Comparison of ENCODE assay signal across 37 mouse cellular contexts in the genomic region with DNA sequence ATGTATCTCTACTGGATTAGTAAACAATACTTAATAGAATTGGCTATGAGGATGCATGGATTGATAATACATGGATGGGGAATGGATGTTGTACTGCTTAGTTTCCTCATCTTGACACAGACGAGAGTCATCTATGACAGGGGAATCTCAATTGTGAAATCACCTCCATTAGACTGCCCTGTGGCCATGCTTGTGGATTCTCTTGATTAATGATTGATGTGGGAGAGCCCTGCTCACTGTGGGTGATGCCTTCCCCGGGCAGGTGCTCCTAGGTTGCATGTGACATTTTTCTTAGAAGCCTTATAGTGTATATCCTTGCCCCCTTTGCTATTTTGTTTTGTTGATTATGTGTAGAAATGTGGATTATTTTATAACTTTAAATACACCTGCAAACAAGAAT. TPM values are rescaled to one million over a fixed set of nuclear protein-coding genes. Genes with fewer than 3 reads are reported as not detected.
DNase-seq lines count a peak whose midpoint lies in the region; ATAC-seq and TF ChIP-seq lines count a peak whose summit lies in the region.
"Had no signal": no experiment of that assay in that cellular context is flagged by ENCODE, and none has a peak within 500 bp of the region (broad histone marks: within the 10 kb centered on the region; RNA-seq: fewer than 3 reads in every experiment).

No protein-coding gene starts in this region.

- no peak overlapping the region for H3K4me3 ChIP-seq in kidney, adult 2 months (ENCODE audit: insufficient read depth, low read depth, low read length)
- no peak overlapping the region for H3K4me3 ChIP-seq in liver, adult 2 months (ENCODE audit: insufficient read depth, low read depth, low read length)
- H3K4me3 ChIP-seq in liver, embryonic 13.5 days (replicated peaks), result no peak overlapping the region
- H3K4me3 ChIP-seq: embryonic facial prominence, embryonic 13.5 days; forebrain, embryonic 10.5 days; forebrain, embryonic 15.5 days; heart, adult 2 months; heart, embryonic 13.5 days; limb, embryonic 12.5 days; midbrain, embryonic 10.5 days; midbrain, embryonic 15.5 days; neural tube, embryonic 15.5 days; stomach, embryonic 15.5 days had no signal

- no peak overlapping the region for H3K27ac ChIP-seq in kidney, adult 2 months (ENCODE audit: insufficient read depth, low read depth, low read length)
- H3K27ac ChIP-seq in liver, adult 2 months (replicated peaks; ENCODE audit: insufficient read depth, low read depth, low read length), result no peak overlapping the region
- H3K27ac ChIP-seq in liver, embryonic 13.5 days, result no peak overlapping the region
- H3K27ac ChIP-seq: embryonic facial prominence, embryonic 13.5 days; forebrain, embryonic 10.5 days; forebrain, embryonic 15.5 days; heart, adult 2 months; heart, embryonic 13.5 days; hindbrain, embryonic 14.5 days; limb, embryonic 12.5 days; midbrain, embryonic 10.5 days; midbrain, embryonic 15.5 days; neural tube, embryonic 15.5 days; stomach, embryonic 15.5 days had no signal

- no peaks in the 10 kb centered on the region for H3K27me3 ChIP-seq in kidney, adult 2 months (replicated peaks; ENCODE audit: control insufficient read depth, insufficient read depth, low read length)
- H3K27me3 ChIP-seq in liver, adult 2 months (ENCODE audit: control insufficient read depth, insufficient read depth, low read length), result no peaks in the 10 kb centered on the region
- no peaks in the 10 kb centered on the region for H3K27me3 ChIP-seq in liver, embryonic 13.5 days
- H3K27me3 ChIP-seq: embryonic facial prominence, embryonic 13.5 days; forebrain, embryonic 15.5 days; heart, embryonic 13.5 days; limb, embryonic 12.5 days; midbrain, embryonic 15.5 days; neural tube, embryonic 15.5 days; Patski; stomach, embryonic 15.5 days had no signal

- DNase-seq in kidney, adult 2 months, result peak; percentile 79
- no peak for DNase-seq in kidney, adult 18-20 months
- peak; percentile 91 for DNase-seq in liver, adult 2 months (ENCODE audit: extremely low read depth, low read depth, low spot score)
- DNase-seq in liver, result no peak
- DNase-seq in liver, embryonic 13.5 days, result no peak
- DNase-seq in yolk sac, embryonic 10.5 days (ENCODE audit: low spot score), result peak; percentile 32
- DNase-seq in adrenal gland, adult 18-20 months (ENCODE audit: low spot score in 2 of 2), result no peak
- no peak for DNase-seq in lung, postnatal 10 days
- DNase-seq: adrenal gland, postnatal 14 days; cerebellum, adult 11 months; cerebellum, adult 9-10 months; gastrocnemius, postnatal 36 days; heart, adult 2 months; heart, postnatal 10 days; lung, adult 2 months; lung, postnatal 14 days; right cerebral cortex, postnatal 25 days had no signal

- TF ChIP-seq POLR2A in kidney, adult 2 months (IDR thresholded peaks at IDR 0.05; ENCODE audit: low read depth, low read length), result no peak
- TF ChIP-seq POLR2A in liver, adult 2 months (IDR thresholded peaks at IDR 0.05; ENCODE audit: extremely low read depth, insufficient read depth, low read length), result no peak

- TF ChIP-seq CTCF in kidney, adult 2 months (conservative IDR thresholded peaks at IDR 0.05; ENCODE audit: insufficient read depth, insufficient read length, low read depth, low read length), result no peak
- no peak for TF ChIP-seq CTCF in liver, adult 2 months (IDR thresholded peaks at IDR 0.05; ENCODE audit: low read depth, low read length)

- H3K4me2 ChIP-seq in liver, embryonic 13.5 days, result no peak overlapping the region
- H3K4me2 ChIP-seq: embryonic facial prominence, embryonic 13.5 days; forebrain, embryonic 15.5 days; heart, embryonic 13.5 days; hindbrain, embryonic 14.5 days; limb, embryonic 12.5 days; midbrain, embryonic 15.5 days; neural tube, embryonic 15.5 days; stomach, embryonic 15.5 days had no signal

- H3K9ac ChIP-seq in liver, adult 2 months (ENCODE audit: low read depth, low read length), result no peak overlapping the region
- H3K9ac ChIP-seq in liver, embryonic 13.5 days, result no peak overlapping the region
- H3K9ac ChIP-seq: embryonic facial prominence, embryonic 13.5 days; forebrain, embryonic 15.5 days; heart, embryonic 13.5 days; hindbrain, embryonic 14.5 days; limb, embryonic 12.5 days; midbrain, embryonic 15.5 days; neural tube, embryonic 15.5 days; stomach, embryonic 15.5 days had no signal

- WGBS in kidney, adult 2 months, result 37% methylated on average over 2 of the region's 2 CpGs
- 18% methylated on average over 2 of the region's 2 CpGs for WGBS in liver, adult 2 months
- 47% methylated on average over 2 of the region's 2 CpGs for WGBS in liver, embryonic 13.5 days (ENCODE audit: insufficient replicate concordance)

- 0 out of 2 replicates have a peak, but pooled peaks cover 5% of the 10 kb centered on the region for H3K9me3 ChIP-seq in liver, embryonic 13.5 days (replicated peaks)
- H3K9me3 ChIP-seq: embryonic facial prominence, embryonic 13.5 days; forebrain, embryonic 10.5 days; forebrain, embryonic 15.5 days; heart, embryonic 13.5 days; limb, embryonic 12.5 days; midbrain, embryonic 10.5 days; midbrain, embryonic 15.5 days; neural tube, embryonic 15.5 days; stomach, embryonic 15.5 days had no signal

- H3K79me2 ChIP-seq in liver, adult 2 months (ENCODE audit: control insufficient read depth, insufficient read depth, low read length), result no peaks in the 10 kb centered on the region

- ATAC-seq in liver, embryonic 13.5 days (ENCODE audit: low read depth), result peak; percentile 26; the same call in 1 of the 2 replicates
- ATAC-seq: forebrain, embryonic 15.5 days; midbrain, embryonic 15.5 days; Patski had no signal

- no peaks in the 10 kb centered on the region for H3K36me3 ChIP-seq in kidney, adult 2 months (ENCODE audit: control insufficient read depth, insufficient read depth, low read length)
- H3K36me3 ChIP-seq in liver, adult 2 months (ENCODE audit: control insufficient read depth, insufficient read depth, low read length), result peaks cover 47% of the 10 kb centered on the region
- no peaks in the 10 kb centered on the region for H3K36me3 ChIP-seq in liver, embryonic 13.5 days
- H3K36me3 ChIP-seq: embryonic facial prominence, embryonic 13.5 days; forebrain, embryonic 10.5 days; forebrain, embryonic 15.5 days; heart, embryonic 13.5 days; limb, embryonic 12.5 days; midbrain, embryonic 10.5 days; midbrain, embryonic 15.5 days; neural tube, embryonic 15.5 days; stomach, embryonic 15.5 days had no signal

- no peaks in the 10 kb centered on the region for H3K4me1 ChIP-seq in kidney, adult 2 months (ENCODE audit: control insufficient read depth, insufficient read depth, low read length)
- peaks cover 7% of the 10 kb centered on the region for H3K4me1 ChIP-seq in liver, adult 2 months (ENCODE audit: control insufficient read depth, insufficient read depth, low read length)
- no peaks in the 10 kb centered on the region for H3K4me1 ChIP-seq in liver, embryonic 13.5 days (replicated peaks)
- H3K4me1 ChIP-seq: embryonic facial prominence, embryonic 13.5 days; forebrain, embryonic 10.5 days; forebrain, embryonic 15.5 days; heart, embryonic 13.5 days; limb, embryonic 12.5 days; midbrain, embryonic 10.5 days; midbrain, embryonic 15.5 days; neural tube, embryonic 15.5 days; stomach, embryonic 15.5 days had no signal

RNA-seq across cellular contexts. Expression of a gene that starts 12.0 kb away (rescaled TPM):
- 2.2 and 2.4 TPM in 2 replicates for polyA plus RNA-seq in kidney, adult 2 months (2012; rRNA removed)
- total RNA-seq in liver, adult 2 months (2014; rRNA removed), result 147 and 240 TPM in 2 replicates
- 90.3 and 127 TPM in 2 replicates for polyA plus RNA-seq in liver, adult 2 months (2012; rRNA removed)
- polyA plus RNA-seq in liver, embryonic 13.5 days (2015; fragmentation: Nextera tagmentation; extraction: Ambion mirVana), result 0.49 and 0.59 TPM in 2 replicates
- total RNA-seq in adrenal gland, adult 18-20 months (2021), result under 1 TPM; 0.16 to 0.20 TPM
- total RNA-seq: common myeloid progenitor, adult 5-6 weeks; gastrocnemius, adult 18-20 months; gastrocnemius, postnatal 36 days; heart, adult 2 months; heart, postnatal 10 days; hematopoietic stem cell, adult 5-6 weeks; layer of hippocampus, adult 18-20 months; layer of hippocampus, postnatal 10 days; left cerebral cortex, adult 18-20 months; left cerebral cortex, postnatal 14 days; MEL had no signal
- polyA plus RNA-seq: embryonic facial prominence, embryonic 13.5 days; forebrain, embryonic 10.5 days; forebrain, embryonic 15.5 days; frontal cortex, adult 2 months; heart, adult 2 months; hindbrain, embryonic 14.5 days; limb, embryonic 12.5 days; midbrain, embryonic 10.5 days; midbrain, embryonic 15.5 days; neural tube, embryonic 15.5 days had no signal

RNA-seq across cellular contexts. Expression of a gene that starts 45.6 kb away (rescaled TPM):
- polyA plus RNA-seq in kidney, adult 2 months (2012; rRNA removed), result 61.3 and 72.3 TPM in 2 replicates
- total RNA-seq in liver, adult 2 months (2014; rRNA removed), result 493 and 530 TPM in 2 replicates
- polyA plus RNA-seq in liver, adult 2 months (2012; rRNA removed), result 222 and 270 TPM in 2 replicates
- 0.15 and 0.17 TPM in 2 replicates for polyA plus RNA-seq in liver, embryonic 13.5 days (2015; fragmentation: Nextera tagmentation; extraction: Ambion mirVana)
- total RNA-seq in adrenal gland, adult 18-20 months (2021), result 10 to 100 TPM; 17.3 to 29.2 TPM
- total RNA-seq: common myeloid progenitor, adult 5-6 weeks; hematopoietic stem cell, adult 5-6 weeks; layer of hippocampus, adult 18-20 months; layer of hippocampus, postnatal 10 days; left cerebral cortex, adult 18-20 months; left cerebral cortex, postnatal 14 days had no signal
- polyA plus RNA-seq: embryonic facial prominence, embryonic 13.5 days; forebrain, embryonic 10.5 days; forebrain, embryonic 15.5 days; hindbrain, embryonic 14.5 days; limb, embryonic 12.5 days; midbrain, embryonic 10.5 days; midbrain, embryonic 15.5 days; neural tube, embryonic 15.5 days; Patski had no signal

RNA-seq across cellular contexts. Expression of a gene that starts 54.4 kb away (rescaled TPM):
- 0.03 TPM in 1 of 2 replicates, not detected in the other for polyA plus RNA-seq in kidney, adult 2 months (2012; rRNA removed)
- total RNA-seq in liver, adult 2 months (2014; rRNA removed), result not detected in 2 replicates
- not detected in 2 replicates for polyA plus RNA-seq in liver, adult 2 months (2012; rRNA removed)
- polyA plus RNA-seq in liver, embryonic 13.5 days (2015; fragmentation: Nextera tagmentation; extraction: Ambion mirVana), result not detected in 2 replicates
- total RNA-seq in adrenal gland, adult 18-20 months (2021), result not detected
- total RNA-seq: adrenal gland, postnatal 14 days; common myeloid progenitor, adult 5-6 weeks; gastrocnemius, adult 18-20 months; gastrocnemius, postnatal 36 days; heart, adult 2 months; heart, postnatal 10 days; hematopoietic stem cell, adult 5-6 weeks; layer of hippocampus, adult 18-20 months; layer of hippocampus, postnatal 10 days; left cerebral cortex, adult 18-20 months; left cerebral cortex, postnatal 14 days; MEL had no signal
- polyA plus RNA-seq: embryonic facial prominence, embryonic 13.5 days; forebrain, embryonic 10.5 days; forebrain, embryonic 15.5 days; frontal cortex, adult 2 months; heart, adult 2 months; heart, embryonic 13.5 days; hindbrain, embryonic 14.5 days; limb, embryonic 12.5 days; midbrain, embryonic 10.5 days; midbrain, embryonic 15.5 days; neural tube, embryonic 15.5 days; Patski; stomach, embryonic 15.5 days had no signal

Comparison
In these comparisons a context has a peak if more than half of its experiments do, and no peak if none do; other contexts are left out.
1. DNase-seq: peak in kidney, adult 2 months (single experiment), liver, adult 2 months (single experiment) and yolk sac, embryonic 10.5 days (single experiment); none in kidney, adult 18-20 months (single experiment), liver (single experiment), liver, embryonic 13.5 days (single experiment), adrenal gland, adult 18-20 months (0 of 2) and lung, postnatal 10 days (single experiment).
2. RNA of a gene that starts 12.0 kb away (polyA plus RNA-seq): 90.3 to 127 TPM in liver, adult 2 months; 2.2 to 2.4 TPM in kidney, adult 2 months and 0.49 to 0.59 TPM in liver, embryonic 13.5 days; every median in the first group is over 10 times any median in the second.
3. RNA of a gene that starts 45.6 kb away (polyA plus RNA-seq): 222 to 270 TPM in liver, adult 2 months and 61.3 to 72.3 TPM in kidney, adult 2 months; 0.15 to 0.17 TPM in liver, embryonic 13.5 days; every median in the first group is over 10 times any median in the second.